Mouse (Mus musculus): ENCODE results near the gene Wdr27.

- TF ChIP-seq ZNF384 (IDR thresholded peaks at IDR 0.05; ENCODE audit: low read depth, low read length) (no peak), USF1 (IDR thresholded peaks at IDR 0.05; ENCODE audit: low read depth, low read length) (no peak), CTCF (conservative IDR thresholded peaks at IDR 0.05 in 1 of 2, IDR thresholded peaks at IDR 0.05 in 1 of 2; ENCODE audit: low read depth in 2 of 2, low read length in 2 of 2) (no peak), MAX (IDR thresholded peaks at IDR 0.05; ENCODE audit: low read length) (no peak), MAFK (IDR thresholded peaks at IDR 0.05; ENCODE audit: insufficient replicate concordance, low read length) (no peak), MXI1 (IDR thresholded peaks at IDR 0.05; ENCODE audit: low read depth, low read length) (no peak), EP300 (IDR thresholded peaks at IDR 0.05; ENCODE audit: low read length) (no peak), POLR2AphosphoS2 (IDR thresholded peaks at IDR 0.05; ENCODE audit: low read depth, low read length) (no peak), ZC3H11A (IDR thresholded peaks at IDR 0.05; ENCODE audit: low read depth, low read length) (no peak)
Measured at GRCm38 (mm10) chr17:14931469-14931868, 11.5 kb downstream of the Wdr27 start.

All from CH12.LX (cell line).